Mouse (Mus musculus): Measurements from ENCODE around the gene Ppm1a.
"Not testable (repeated sequence)": the region's sequence is repeated elsewhere in the genome, so short reads cannot be mapped to it uniquely, and the experiment has no call there.

Ppm1a gene

GRCm38 (mm10) chr12:72761649-72762261, 4.5 kb downstream of the Ppm1a start:
- DNase-seq (ENCODE audit: low spot score in 2 of 2): peak; percentile 17 to 25

GRCm38 (mm10) chr12:72762502-72762901, 5.2 kb downstream of the Ppm1a start:
- no peak for DNase-seq (ENCODE audit: low spot score in 2 of 2)

GRCm38 (mm10) chr12:72763156-72763555, 5.9 kb downstream of the Ppm1a start:
- no peak for DNase-seq (ENCODE audit: low spot score in 2 of 2)

- DNase-seq (ENCODE audit: low spot score in 2 of 2): no peak
These were observed 10.6 kb downstream of the Ppm1a start for GRCm38 (mm10) chr12:72767809-72768208.

- no peak for DNase-seq (ENCODE audit: low spot score in 2 of 2)
These were observed 11.0 kb downstream of the Ppm1a start for GRCm38 (mm10) chr12:72768230-72768629.

GRCm38 (mm10) chr12:72769546-72770230, 12.4 kb downstream of the Ppm1a start:
- DNase-seq (ENCODE audit: low spot score in 2 of 2): no peak

GRCm38 (mm10) chr12:72771153-72771552, 13.9 kb downstream of the Ppm1a start:
- DNase-seq (ENCODE audit: low spot score in 2 of 2): no peak

- DNase-seq (ENCODE audit: low spot score in 2 of 2): no peak
These were observed 14.5 kb downstream of the Ppm1a start for GRCm38 (mm10) chr12:72771711-72772110.

GRCm38 (mm10) chr12:72773921-72774320, 16.7 kb downstream of the Ppm1a start:
- DNase-seq (ENCODE audit: low spot score in 2 of 2): no peak

GRCm38 (mm10) chr12:72777244-72777643, 20.0 kb downstream of the Ppm1a start:
- no peak for DNase-seq (ENCODE audit: low spot score in 2 of 2)

GRCm38 (mm10) chr12:72780136-72780535, 22.9 kb downstream of the Ppm1a start:
- DNase-seq (ENCODE audit: low spot score in 2 of 2): no peak

GRCm38 (mm10) chr12:72782786-72783185, 25.5 kb downstream of the Ppm1a start:
- DNase-seq (ENCODE audit: low spot score in 2 of 2): not testable (repeated sequence)

GRCm38 (mm10) chr12:72785183-72785930, 28.1 kb downstream of the Ppm1a start:
- no peak for DNase-seq (ENCODE audit: low spot score in 2 of 2)

- DNase-seq (ENCODE audit: low spot score in 2 of 2): no peak
These were observed 29.3 kb downstream of the Ppm1a start for GRCm38 (mm10) chr12:72786551-72786950.

- DNase-seq (ENCODE audit: low spot score in 2 of 2): no peak
These were observed 29.7 kb downstream of the Ppm1a start for GRCm38 (mm10) chr12:72786986-72787385.

GRCm38 (mm10) chr12:72790538-72790937, 33.3 kb downstream of the Ppm1a start:
- DNase-seq (ENCODE audit: low spot score in 2 of 2): no peak

- DNase-seq (ENCODE audit: low spot score in 2 of 2): no peak
These were observed 35.3 kb downstream of the Ppm1a start for GRCm38 (mm10) chr12:72792320-72793091.

GRCm38 (mm10) chr12:72793983-72794382, 36.7 kb downstream of the Ppm1a start:
- DNase-seq (ENCODE audit: low spot score in 2 of 2): no peak

- no peak for DNase-seq (ENCODE audit: low spot score in 2 of 2)
These were observed 52.5 kb downstream of the Ppm1a start for GRCm38 (mm10) chr12:72809798-72810197.

- DNase-seq (ENCODE audit: low spot score in 2 of 2): no peak
These were observed 54.3 kb downstream of the Ppm1a start for GRCm38 (mm10) chr12:72811588-72811987.

GRCm38 (mm10) chr12:72820940-72821431, 63.7 kb downstream of the Ppm1a start:
- DNase-seq (ENCODE audit: low spot score in 2 of 2): no peak

GRCm38 (mm10) chr12:72821589-72821988, 64.3 kb downstream of the Ppm1a start:
- no peak for DNase-seq (ENCODE audit: low spot score in 2 of 2)
